Mouse (Mus musculus) CD4-positive, CD25-positive, alpha-beta regulatory T cell, adult 4 months (primary cell): Measurements from ENCODE around the gene Adgrg3. TPM values are rescaled to one million over a fixed set of nuclear protein-coding genes. Genes with fewer than 3 reads are reported as not detected.
"Not testable (repeated sequence)": the region's sequence is repeated elsewhere in the genome, so short reads cannot be mapped to it uniquely, and the experiment has no call there.

ENCODE experiments used
- ATAC-seq: one replicate; pipeline ENCODE4 v1.8.0; 2017
- polyA plus RNA-seq, 2 experiments: library from polyadenylated mRNA; unstranded; fragments of 100-300 nt; shearing (Covaris generic); gene quantifications; one replicate each; pipeline ENCODE4 v1.2.1; 2017

Adgrg3 gene
- polyA plus RNA-seq, 2 experiments from 2014 or later, result 0.51 TPM; not detected in 1

GRCm38 (mm10) chr8:95025421-95025820 lies 7.9 kb downstream of the Adgrg3 start:
- ATAC-seq, result no peak

- not testable (repeated sequence) for ATAC-seq
These were observed 10.9 kb downstream of the Adgrg3 start for GRCm38 (mm10) chr8:95028391-95028790.

- no peak for ATAC-seq
These were observed 19.8 kb downstream of the Adgrg3 start for GRCm38 (mm10) chr8:95037106-95037925.

- ATAC-seq, result no peak
These were observed 24.6 kb downstream of the Adgrg3 start for GRCm38 (mm10) chr8:95041883-95042784.

GRCm38 (mm10) chr8:95044811-95045210 lies 27.3 kb downstream of the Adgrg3 start:
- no peak for ATAC-seq

- no peak for ATAC-seq
These were observed 29.5 kb downstream of the Adgrg3 start for GRCm38 (mm10) chr8:95046982-95047381.

- no peak for ATAC-seq
These were observed 30.6 kb downstream of the Adgrg3 start for GRCm38 (mm10) chr8:95047884-95048680.

GRCm38 (mm10) chr8:95049636-95050035 lies 32.1 kb downstream of the Adgrg3 start:
- no peak for ATAC-seq

GRCm38 (mm10) chr8:95054438-95054837 lies 36.9 kb downstream of the Adgrg3 start:
- no peak for ATAC-seq

GRCm38 (mm10) chr8:95054927-95055510 lies 37.5 kb downstream of the Adgrg3 start, which contains the start of gene Drc7:
Drc7 (plus strand) TSS chr8:95055103.
- no peak for ATAC-seq

GRCm38 (mm10) chr8:95056414-95056813 lies 38.9 kb downstream of the Adgrg3 start:
- no peak for ATAC-seq

GRCm38 (mm10) chr8:95058661-95059060 lies 41.2 kb downstream of the Adgrg3 start:
- no peak for ATAC-seq

GRCm38 (mm10) chr8:95059812-95060533 lies 42.5 kb downstream of the Adgrg3 start:
- no peak for ATAC-seq

- no peak for ATAC-seq
These were observed 47.0 kb downstream of the Adgrg3 start for GRCm38 (mm10) chr8:95064531-95064930.

GRCm38 (mm10) chr8:95067582-95067981 lies 50.1 kb downstream of the Adgrg3 start:
- ATAC-seq, result peak; percentile 75

GRCm38 (mm10) chr8:95075504-95075903 lies 58.0 kb downstream of the Adgrg3 start:
- ATAC-seq, result no peak

GRCm38 (mm10) chr8:95076151-95076550 lies 58.7 kb downstream of the Adgrg3 start:
- ATAC-seq, result no peak

- ATAC-seq, result no peak
These were observed 60.6 kb downstream of the Adgrg3 start for GRCm38 (mm10) chr8:95078055-95078454.

- no peak for ATAC-seq
These were observed 61.8 kb downstream of the Adgrg3 start for GRCm38 (mm10) chr8:95079305-95079704.

- peak; percentile 92 for ATAC-seq
These were observed 63.2 kb downstream of the Adgrg3 start, which contains the start of gene Katnb1 for GRCm38 (mm10) chr8:95080381-95081341. Katnb1 (plus strand) TSS chr8:95081186.
